Mouse (Mus musculus): ENCODE measurements at regions not wholly inside any gene's neighbourhood (a gene's known extent, or its start where the extent isn't known, plus 50 kb on each side); places are given as distances from the start of the nearest gene placed in this dataset.
"Not testable (repeated sequence)": the region's sequence is repeated elsewhere in the genome, so short reads cannot be mapped to it uniquely, and the experiment has no call there.

- not testable (repeated sequence) for DNase-seq (ENCODE audit: extremely low spot score in 1 of 2, low spot score in 1 of 2)
These were observed 218.3 kb downstream of the Gm31371 start for GRCm38 (mm10) chr8:20121391-20121909.

GRCm38 (mm10) chr8:20122067-20122925, 219.1 kb downstream of the Gm31371 start:
- DNase-seq (ENCODE audit: extremely low spot score in 1 of 2, low spot score in 1 of 2), result peak; percentile 100

- DNase-seq (ENCODE audit: extremely low spot score in 1 of 2, low spot score in 1 of 2), result not testable (repeated sequence)
These were observed 220.4 kb downstream of the Gm31371 start for GRCm38 (mm10) chr8:20123545-20123944.

GRCm38 (mm10) chr8:20135626-20136025, 227.4 kb downstream of the Gm15319 start:
- DNase-seq (ENCODE audit: extremely low spot score in 1 of 2, low spot score in 1 of 2), result not testable (repeated sequence)

GRCm38 (mm10) chr8:20145436-20145835, 217.6 kb downstream of the Gm15319 start:
- DNase-seq (ENCODE audit: extremely low spot score in 1 of 2, low spot score in 1 of 2), result not testable (repeated sequence)

GRCm38 (mm10) chr8:20151317-20152047, 211.5 kb downstream of the Gm15319 start:
- DNase-seq (ENCODE audit: extremely low spot score in 1 of 2, low spot score in 1 of 2), result peak in 1 of 2 experiments; percentile 31

GRCm38 (mm10) chr8:20154091-20154490, 208.9 kb downstream of the Gm15319 start:
- not testable (repeated sequence) for DNase-seq (ENCODE audit: extremely low spot score in 1 of 2, low spot score in 1 of 2)
